Mouse (Mus musculus) large intestine, adult 2 months (tissue): ENCODE measurements at regions not wholly inside any gene's neighbourhood (a gene's known extent, or its start where the extent isn't known, plus 50 kb on each side); places are given as distances from the start of the nearest gene placed in this dataset.

Experiments
- DNase-seq: peaks from one replicate; pipeline ENCODE4 v3.0.0-alpha.2; 2012; ENCODE audit warnings: low read depth, low spot score
- WGBS: fragments of 180-500 bp; shearing (Covaris S2); methylation state at CpG from one replicate; pipeline ENCODE4 v1.1.7; 2018; 5-methylcytosine and 5-hydroxymethylcytosine counted together

GRCm38 (mm10) chr1:163650577-163651180 is 74.4 kb downstream of the Mettl11b start:
- 64% methylated on average over 5 of the region's 5 CpGs for WGBS
- no peak for DNase-seq

GRCm38 (mm10) chr1:163642091-163642490 is 82.9 kb downstream of the Mettl11b start:
- 76% methylated on average over 1 of the region's 1 CpGs for WGBS
- DNase-seq = no peak

- no peak for DNase-seq
- WGBS = 69% methylated on average over 9 of the region's 9 CpGs
Observed at GRCm38 (mm10) chr1:163640527-163641228, 84.4 kb downstream of the Mettl11b start.

- no peak for DNase-seq
- 80% methylated on average over 5 of the region's 5 CpGs for WGBS
Observed at GRCm38 (mm10) chr1:163630291-163630812, 94.7 kb downstream of the Mettl11b start.

GRCm38 (mm10) chr1:163624887-163625286 is 100.1 kb downstream of the Mettl11b start:
- 86% methylated on average over 4 of the region's 4 CpGs for WGBS
- no peak for DNase-seq

- WGBS = 77% methylated on average over 3 of the region's 3 CpGs
- no peak for DNase-seq
Observed at GRCm38 (mm10) chr1:163621293-163621692, 103.7 kb downstream of the Mettl11b start.

- DNase-seq = no peak
- 61% methylated on average over 7 of the region's 7 CpGs for WGBS
Observed at GRCm38 (mm10) chr1:163619831-163620230, 105.2 kb downstream of the Mettl11b start.

GRCm38 (mm10) chr1:163618132-163618531 is 106.9 kb downstream of the Mettl11b start:
- 51% methylated on average over 3 of the region's 3 CpGs for WGBS
- no peak for DNase-seq

GRCm38 (mm10) chr1:163616596-163616995 is 108.4 kb downstream of the Mettl11b start:
- DNase-seq = no peak
- WGBS = 17% methylated on average over 3 of the region's 3 CpGs

GRCm38 (mm10) chr1:163608429-163608828 is 116.6 kb downstream of the Mettl11b start:
- 95% methylated on average over 1 of the region's 1 CpGs for WGBS
- no peak for DNase-seq

- 84% methylated on average over 5 of the region's 5 CpGs for WGBS
- no peak for DNase-seq
Observed at GRCm38 (mm10) chr1:163607701-163608100, 117.3 kb downstream of the Mettl11b start.

GRCm38 (mm10) chr1:163599926-163600890 is 124.8 kb downstream of the Mettl11b start:
- DNase-seq = no peak
- WGBS = 63% methylated on average over 7 of the region's 7 CpGs

GRCm38 (mm10) chr1:163576411-163576810 is 148.6 kb downstream of the Mettl11b start:
- no peak for DNase-seq
- WGBS = 68% methylated on average over 4 of the region's 4 CpGs

- 49% methylated on average over 2 of the region's 2 CpGs for WGBS
- DNase-seq = peak; percentile 22
Observed at GRCm38 (mm10) chr1:163575593-163575992, 149.4 kb downstream of the Mettl11b start.

- DNase-seq = no peak
- WGBS = 59% methylated on average over 16 of the region's 16 CpGs
Observed at GRCm38 (mm10) chr1:163574409-163575161, 150.4 kb downstream of the Mettl11b start.

- WGBS = 95% methylated on average over 1 of the region's 1 CpGs
- no peak for DNase-seq
Observed at GRCm38 (mm10) chr1:163573533-163573932, 151.5 kb downstream of the Mettl11b start.

- DNase-seq = no peak
- WGBS = 69% methylated on average over 1 of the region's 1 CpGs
Observed at GRCm38 (mm10) chr1:163563791-163564190, 160.3 kb upstream of the Gorab start.

- 87% methylated on average over 2 of the region's 2 CpGs for WGBS
- DNase-seq = no peak
Observed at GRCm38 (mm10) chr1:163563064-163563463, 159.6 kb upstream of the Gorab start.

GRCm38 (mm10) chr1:163562166-163562733 is 158.8 kb upstream of the Gorab start:
- no peak for DNase-seq
- WGBS = 24% methylated on average over 4 of the region's 4 CpGs
